Mouse (Mus musculus): ENCODE measurements around the gene Opcml. TPM values are rescaled to one million over a fixed set of nuclear protein-coding genes. Genes with fewer than 3 reads are reported as not detected.

Opcml gene
- polyA plus RNA-seq, 1 experiment from 2014 or later: 9.4 TPM

DNA sequence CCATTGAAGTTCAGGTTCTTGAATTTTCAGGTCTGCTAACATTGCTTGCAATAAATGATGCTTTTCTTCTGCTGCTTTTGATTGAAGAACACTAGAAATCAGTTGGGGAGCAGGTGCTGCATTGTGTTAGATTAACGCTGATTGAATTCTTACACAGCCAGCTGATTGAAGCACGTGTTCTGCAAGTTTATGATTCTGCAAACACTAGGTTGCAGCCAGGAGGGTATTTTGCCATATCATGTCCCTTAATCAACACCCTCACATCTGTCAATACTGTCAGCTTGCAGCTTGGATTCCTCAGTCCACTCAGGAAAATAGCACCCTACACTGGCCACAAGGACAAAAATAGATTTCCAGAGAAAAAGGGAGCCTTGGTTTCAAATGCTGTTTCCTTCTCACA, 853.5 kb downstream of the Opcml start:
- Histone ChIP-seq H3K9ac (no peak overlapping the region), H3K27ac (ENCODE audit: low read depth) (no peak overlapping the region), H3K4me2 (no peak overlapping the region), H3K27me3 (ENCODE audit: insufficient read depth, low read length) (no peaks in the 10 kb centered on the region), H3K36me3 (ENCODE audit: insufficient read depth) (no peaks in the 10 kb centered on the region), H3K9me3 (ENCODE audit: low read depth, low read length) (no peaks in the 10 kb centered on the region), H3K4me1 (ENCODE audit: insufficient read depth) (no peaks in the 10 kb centered on the region), H3K4me3 (ENCODE audit: low read depth, low read length) (no peak overlapping the region)
- no peak for TF ChIP-seq CTCF (IDR thresholded peaks at IDR 0.05; ENCODE audit: low read depth)
- WGBS: 63% methylated on average over 2 of the region's 2 CpGs
- ATAC-seq (ENCODE audit: insufficient read depth) (no peak), DNase-seq (no peak)

DNA sequence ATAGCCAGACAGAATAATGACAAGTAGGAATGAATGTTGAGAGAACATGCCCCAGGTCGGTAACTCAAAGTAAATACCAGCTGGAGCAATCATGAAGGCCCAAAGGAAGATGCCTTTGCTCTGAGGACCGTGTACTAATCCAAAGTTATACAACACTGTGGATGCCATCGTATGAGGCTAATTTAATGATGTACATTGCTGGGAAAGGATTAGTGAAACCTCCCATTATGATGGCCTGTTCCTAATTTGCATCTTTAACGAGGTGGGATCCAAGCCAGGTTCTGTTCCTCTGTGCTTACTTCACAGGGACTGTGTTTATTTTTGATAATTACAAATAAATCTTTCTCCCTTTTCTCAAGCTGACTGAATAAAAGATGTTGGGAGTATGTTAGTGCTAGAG, 859.5 kb downstream of the Opcml start:
- WGBS: 65% methylated on average over 4 of the region's 4 CpGs
- TF ChIP-seq CTCF (IDR thresholded peaks at IDR 0.05; ENCODE audit: low read depth): no peak
- H3K4me1 ChIP-seq (ENCODE audit: insufficient read depth): no peaks in the 10 kb centered on the region

DNA sequence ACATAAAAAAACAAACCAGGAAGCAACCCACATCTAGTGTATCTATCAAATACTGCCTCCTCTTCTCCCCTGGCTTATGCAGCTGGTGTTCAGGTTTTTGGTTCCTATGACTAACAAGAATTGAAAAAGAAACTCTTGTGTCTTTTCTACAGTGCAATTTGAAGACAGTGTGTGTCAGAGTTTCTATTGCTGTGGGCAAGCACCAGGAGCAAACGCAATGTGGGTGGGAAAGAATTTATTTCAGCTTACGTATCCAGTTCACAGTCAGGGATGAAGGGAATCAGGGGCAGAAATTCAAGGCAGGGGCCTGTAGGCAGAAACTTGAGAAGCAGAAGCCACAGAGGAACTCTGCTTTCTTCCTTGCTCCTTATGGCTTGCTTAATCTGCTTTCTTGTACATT, 869.4 kb downstream of the Opcml start:
- H3K9ac ChIP-seq: no peak overlapping the region
- H3K27me3 ChIP-seq (ENCODE audit: insufficient read depth, low read length): no peaks in the 10 kb centered on the region
- WGBS: 68% methylated on average over 2 of the region's 2 CpGs
- H3K4me3 ChIP-seq (ENCODE audit: low read depth, low read length): no peak overlapping the region
- no peak overlapping the region for H3K4me2 ChIP-seq
- H3K4me1 ChIP-seq (ENCODE audit: insufficient read depth): no peaks in the 10 kb centered on the region
- DNase-seq (no peak), ATAC-seq (ENCODE audit: insufficient read depth) (no peak)
- H3K9me3 ChIP-seq (ENCODE audit: low read depth, low read length): no peaks in the 10 kb centered on the region
- no peaks in the 10 kb centered on the region for H3K36me3 ChIP-seq (ENCODE audit: insufficient read depth)
- H3K27ac ChIP-seq (ENCODE audit: low read depth): no peak overlapping the region
- no peak for TF ChIP-seq CTCF (IDR thresholded peaks at IDR 0.05; ENCODE audit: low read depth)

More for the DNA sequence above, 859.5 kb downstream of the Opcml start:
- Histone ChIP-seq H3K4me3 (ENCODE audit: low read depth, low read length) (no peak overlapping the region), H3K9ac (no peak overlapping the region), H3K27ac (ENCODE audit: low read depth) (no peak overlapping the region), H3K27me3 (ENCODE audit: insufficient read depth, low read length) (no peaks in the 10 kb centered on the region), H3K4me2 (no peak overlapping the region), H3K9me3 (ENCODE audit: low read depth, low read length) (no peaks in the 10 kb centered on the region), H3K36me3 (ENCODE audit: insufficient read depth) (no peaks in the 10 kb centered on the region)
- DNase-seq: no peak
- ATAC-seq (ENCODE audit: insufficient read depth): no peak

DNA sequence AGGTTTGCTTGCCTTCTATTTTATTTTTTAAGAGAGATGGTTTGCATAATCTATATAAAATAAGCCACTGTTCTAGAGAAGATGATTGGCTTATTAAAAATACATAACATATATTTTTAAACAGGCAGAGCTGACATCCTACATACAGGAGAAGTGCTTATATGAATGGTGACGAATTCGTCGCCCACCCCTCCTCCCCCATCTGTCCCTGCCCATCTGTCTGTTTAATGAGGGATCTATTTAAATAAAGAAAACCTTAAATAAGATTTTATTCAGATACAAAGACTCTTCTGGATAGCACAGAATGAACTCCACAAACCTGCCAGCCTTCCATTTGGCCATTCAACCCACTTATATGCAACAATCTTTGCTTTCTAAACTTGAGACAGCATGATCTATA, 872.3 kb downstream of the Opcml start:
- Histone ChIP-seq H3K36me3 (ENCODE audit: insufficient read depth) (no peaks in the 10 kb centered on the region), H3K27ac (ENCODE audit: low read depth) (no peak overlapping the region), H3K9ac (no peak overlapping the region), H3K4me2 (no peak overlapping the region), H3K4me1 (ENCODE audit: insufficient read depth) (no peaks in the 10 kb centered on the region), H3K9me3 (ENCODE audit: low read depth, low read length) (no peaks in the 10 kb centered on the region), H3K27me3 (ENCODE audit: insufficient read depth, low read length) (no peaks in the 10 kb centered on the region), H3K4me3 (ENCODE audit: low read depth, low read length) (no peak overlapping the region)
- no peak for DNase-seq
- no peak for ATAC-seq (ENCODE audit: insufficient read depth)
- no peak for TF ChIP-seq CTCF (IDR thresholded peaks at IDR 0.05; ENCODE audit: low read depth)
- WGBS: 91% methylated on average over 3 of the region's 3 CpGs

DNA sequence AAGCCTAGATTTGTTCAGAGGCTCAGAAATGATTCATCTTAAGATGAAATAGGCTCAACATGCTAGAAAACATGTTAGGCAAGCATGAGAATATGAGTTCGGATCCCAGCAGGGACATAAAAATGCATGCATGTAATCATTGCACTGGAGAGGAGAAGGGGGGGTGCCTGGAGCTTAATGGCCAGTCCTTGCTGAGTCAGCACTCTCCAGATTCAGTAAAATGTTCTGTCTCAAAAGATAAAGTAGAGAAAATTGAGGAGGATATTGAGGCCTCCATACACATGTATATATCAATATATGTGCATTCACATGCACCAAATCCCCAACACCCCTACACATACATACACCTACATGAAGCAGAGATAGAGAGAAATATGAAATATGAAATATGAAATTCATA, 889.7 kb downstream of the Opcml start:
- DNase-seq (no peak), ATAC-seq (ENCODE audit: insufficient read depth) (no peak)
- no peak for TF ChIP-seq CTCF (IDR thresholded peaks at IDR 0.05; ENCODE audit: low read depth)
- no peaks in the 10 kb centered on the region for H3K4me1 ChIP-seq (ENCODE audit: insufficient read depth)
- no peaks in the 10 kb centered on the region for H3K27me3 ChIP-seq (ENCODE audit: insufficient read depth, low read length)
- no peaks in the 10 kb centered on the region for H3K9me3 ChIP-seq (ENCODE audit: low read depth, low read length)
- H3K4me3 ChIP-seq (ENCODE audit: low read depth, low read length): no peak overlapping the region
- WGBS: 78% methylated on average over 1 of the region's 1 CpGs
- no peaks in the 10 kb centered on the region for H3K36me3 ChIP-seq (ENCODE audit: insufficient read depth)
- no peak overlapping the region for H3K4me2 ChIP-seq
- H3K27ac ChIP-seq (ENCODE audit: low read depth): no peak overlapping the region
- H3K9ac ChIP-seq: no peak overlapping the region

DNA sequence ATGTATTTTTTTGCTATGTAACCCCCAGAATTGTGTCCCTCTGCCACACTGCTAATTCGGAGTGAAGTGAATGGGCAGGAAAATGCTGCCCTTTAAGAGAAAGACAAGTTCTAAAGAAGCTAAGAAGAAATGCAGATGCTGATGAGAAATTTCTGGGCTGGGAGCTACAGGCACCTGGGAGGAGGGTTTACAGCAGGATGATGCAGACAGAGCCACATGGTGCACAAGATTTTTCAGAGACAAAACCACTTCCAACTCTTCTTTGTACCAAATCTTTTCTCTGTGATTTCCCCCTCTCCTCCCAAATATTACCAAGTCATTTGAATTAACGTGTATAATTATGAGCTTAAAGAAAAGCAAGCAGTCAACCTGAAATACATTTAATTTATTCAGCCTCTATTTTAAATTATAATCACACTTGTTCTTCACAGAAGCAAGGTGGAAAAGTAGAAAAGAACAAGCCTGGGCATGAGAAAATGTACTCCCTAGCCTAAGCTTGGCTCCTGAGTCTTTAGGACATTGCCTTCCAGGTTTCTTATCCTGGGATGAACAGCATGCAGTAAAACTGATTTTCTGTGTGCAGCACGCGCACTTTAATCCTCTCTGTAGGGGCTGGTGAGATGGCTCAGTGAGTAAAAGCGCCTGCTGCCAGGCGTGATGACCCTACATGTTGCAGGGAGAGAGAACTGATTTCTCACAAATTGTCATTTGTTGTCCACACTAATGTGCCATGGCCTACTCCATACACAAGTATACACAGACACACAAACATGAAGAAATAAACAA, 890.9 kb downstream of the Opcml start:
- Histone ChIP-seq H3K27me3 (ENCODE audit: insufficient read depth, low read length) (no peaks in the 10 kb centered on the region), H3K27ac (ENCODE audit: low read depth) (no peak overlapping the region), H3K4me1 (ENCODE audit: insufficient read depth) (no peaks in the 10 kb centered on the region), H3K4me2 (no peak overlapping the region), H3K9ac (no peak overlapping the region), H3K4me3 (ENCODE audit: low read depth, low read length) (no peak overlapping the region), H3K9me3 (ENCODE audit: low read depth, low read length) (no peaks in the 10 kb centered on the region), H3K36me3 (ENCODE audit: insufficient read depth) (no peaks in the 10 kb centered on the region)
- no peak for DNase-seq
- WGBS: 71% methylated on average over 6 of the region's 6 CpGs
- no peak for ATAC-seq (ENCODE audit: insufficient read depth)
- no peak for TF ChIP-seq CTCF (IDR thresholded peaks at IDR 0.05; ENCODE audit: low read depth)

DNA sequence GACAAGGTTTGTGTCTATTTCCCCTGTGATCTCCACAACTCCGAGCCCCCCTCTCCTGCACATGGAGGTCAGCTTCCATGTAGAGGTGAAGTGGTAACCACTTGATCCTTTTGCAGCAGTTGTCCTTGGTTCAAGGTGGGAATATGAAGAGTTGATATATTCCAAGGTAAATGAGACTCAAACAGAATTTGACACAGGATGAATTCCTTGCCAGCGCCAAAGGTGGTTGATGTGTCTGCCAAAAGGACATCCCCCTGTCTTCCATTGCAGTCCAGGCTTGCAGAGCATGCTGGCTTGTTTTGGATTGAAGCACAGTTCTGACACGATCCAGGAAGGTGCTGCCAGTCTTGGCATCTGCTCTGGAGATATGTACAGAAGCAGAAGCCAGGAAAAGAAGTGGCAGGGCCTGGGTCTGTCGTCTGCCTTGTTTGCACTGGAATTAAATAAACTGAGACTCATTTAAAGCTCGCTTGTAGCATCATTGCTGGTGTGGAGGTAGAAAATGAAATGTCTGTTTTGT, 893.4 kb downstream of the Opcml start:
- DNase-seq: no peak
- H3K4me2 ChIP-seq: no peak overlapping the region
- no peaks in the 10 kb centered on the region for H3K27me3 ChIP-seq (ENCODE audit: insufficient read depth, low read length)
- H3K4me3 ChIP-seq (ENCODE audit: low read depth, low read length): no peak overlapping the region
- no peak for TF ChIP-seq CTCF (IDR thresholded peaks at IDR 0.05; ENCODE audit: low read depth)
- no peak for ATAC-seq (ENCODE audit: insufficient read depth)
- no peak overlapping the region for H3K9ac ChIP-seq
- H3K4me1 ChIP-seq (ENCODE audit: insufficient read depth): no peaks in the 10 kb centered on the region
- WGBS: 60% methylated on average over 5 of the region's 5 CpGs
- no peaks in the 10 kb centered on the region for H3K9me3 ChIP-seq (ENCODE audit: low read depth, low read length)
- no peaks in the 10 kb centered on the region for H3K36me3 ChIP-seq (ENCODE audit: insufficient read depth)
- H3K27ac ChIP-seq (ENCODE audit: low read depth): no peak overlapping the region

Data from lung, embryonic 14.5 days (tissue).